Mouse (Mus musculus): ENCODE results near the gene Sh3rf3.
A peak's percentile ranks its signal among the peaks of the same experiment; 100 is the strongest.

The Sh3rf3 gene

DNA sequence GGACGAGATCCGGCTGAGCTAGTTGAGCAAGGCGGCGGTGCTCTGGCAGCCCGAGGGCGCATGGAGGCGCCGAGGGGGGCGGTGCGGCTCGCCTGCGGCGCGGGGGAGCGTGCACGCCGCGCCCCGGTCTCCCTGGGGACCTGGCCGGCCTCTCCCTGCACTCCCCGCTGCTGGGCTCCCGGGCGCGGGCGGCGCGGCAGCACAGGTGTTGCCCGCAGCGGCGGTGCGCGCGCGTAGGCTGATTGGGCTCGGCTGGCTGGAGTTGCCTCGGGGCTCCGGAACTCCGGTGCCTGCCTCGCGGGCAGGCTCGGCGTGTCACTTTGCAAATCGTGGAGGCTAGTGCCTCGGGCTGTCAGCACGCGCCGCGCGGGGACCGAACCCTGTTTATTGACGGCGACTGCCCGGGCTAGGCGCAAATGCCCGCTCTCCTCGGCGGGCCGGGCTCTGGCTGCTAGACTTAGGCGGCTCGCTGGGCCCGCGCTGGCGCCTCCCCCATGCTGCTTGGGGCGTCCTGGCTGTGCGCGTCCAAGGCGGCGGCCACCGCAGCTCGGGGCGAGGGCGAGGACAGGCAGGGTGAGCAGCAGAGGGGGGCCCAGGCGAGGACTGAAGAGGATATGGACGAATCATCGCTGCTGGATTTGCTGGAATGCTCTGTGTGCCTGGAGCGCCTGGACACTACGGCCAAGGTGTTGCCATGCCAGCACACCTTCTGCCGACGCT, at the start of gene Sh3rf3:
Sh3rf3 (plus strand) TSS at position 279 of the 720 bp plus-strand sequence.
- DNase-seq = no peak

GRCm38 (mm10) chr10:58788486-58789274, 24.5 kb upstream of the Sh3rf3 start:
- DNase-seq = no peak

- DNase-seq = no peak
Measured at GRCm38 (mm10) chr10:58797555-58797954, 15.6 kb upstream of the Sh3rf3 start.

GRCm38 (mm10) chr10:58798156-58798555, 15.0 kb upstream of the Sh3rf3 start:
- no peak for DNase-seq

GRCm38 (mm10) chr10:58800996-58801433, 12.1 kb upstream of the Sh3rf3 start:
- DNase-seq = no peak

GRCm38 (mm10) chr10:58802391-58802790, 10.8 kb upstream of the Sh3rf3 start:
- no peak for DNase-seq

DNA sequence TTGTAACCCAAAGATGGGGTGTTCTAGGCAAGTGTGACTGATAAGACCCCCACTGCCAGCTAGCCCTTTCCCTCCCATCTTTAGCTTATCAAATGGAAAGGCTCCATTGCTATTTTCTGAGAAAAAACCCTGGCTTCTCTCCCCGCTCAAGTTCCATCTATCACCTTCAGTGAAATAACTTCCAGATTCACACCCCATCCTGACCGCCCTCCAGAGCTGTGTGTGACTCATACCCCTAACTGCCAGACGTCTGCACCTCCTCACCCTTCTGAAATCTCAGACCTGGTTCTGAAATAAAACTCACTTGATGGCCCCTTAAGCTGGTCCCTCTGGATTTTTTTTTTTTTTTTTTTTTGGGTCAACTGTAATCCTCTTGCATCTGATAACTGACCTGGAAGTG, 5.2 kb upstream of the Sh3rf3 start:
- no peak for DNase-seq

- no peak for DNase-seq
Measured at GRCm38 (mm10) chr10:58810181-58810580, 3.0 kb upstream of the Sh3rf3 start.

GRCm38 (mm10) chr10:58812210-58813080, 714 bp upstream of the Sh3rf3 start:
- peak; percentile 9 to 11 for DNase-seq

- no peak for DNase-seq
Measured at GRCm38 (mm10) chr10:58813801-58814191, 637 bp downstream of the Sh3rf3 start.

DNA sequence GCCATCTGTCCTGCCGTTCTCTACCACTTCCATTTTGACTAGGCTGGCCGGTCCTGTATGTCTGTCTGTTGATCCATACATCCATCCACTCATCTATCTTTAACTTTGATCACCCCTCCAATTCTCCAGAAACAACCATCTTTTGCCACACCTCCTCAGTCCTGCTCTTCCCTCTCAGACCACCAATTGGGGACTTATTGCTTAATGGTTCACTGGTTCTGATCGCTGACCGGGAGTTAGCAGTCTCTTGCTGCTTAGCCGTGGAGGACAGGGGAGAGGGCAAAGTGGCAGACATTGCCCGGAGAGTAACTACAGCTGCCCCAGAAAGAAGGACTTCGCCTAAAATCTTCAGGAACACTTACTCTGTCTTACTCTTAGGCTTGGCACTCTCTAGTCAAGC, 1.3 kb downstream of the Sh3rf3 start:
- no peak for DNase-seq

- DNase-seq = no peak
Measured at GRCm38 (mm10) chr10:58824016-58824568, 10.9 kb downstream of the Sh3rf3 start.

GRCm38 (mm10) chr10:58829251-58830111, 16.3 kb downstream of the Sh3rf3 start:
- DNase-seq = no peak

DNA sequence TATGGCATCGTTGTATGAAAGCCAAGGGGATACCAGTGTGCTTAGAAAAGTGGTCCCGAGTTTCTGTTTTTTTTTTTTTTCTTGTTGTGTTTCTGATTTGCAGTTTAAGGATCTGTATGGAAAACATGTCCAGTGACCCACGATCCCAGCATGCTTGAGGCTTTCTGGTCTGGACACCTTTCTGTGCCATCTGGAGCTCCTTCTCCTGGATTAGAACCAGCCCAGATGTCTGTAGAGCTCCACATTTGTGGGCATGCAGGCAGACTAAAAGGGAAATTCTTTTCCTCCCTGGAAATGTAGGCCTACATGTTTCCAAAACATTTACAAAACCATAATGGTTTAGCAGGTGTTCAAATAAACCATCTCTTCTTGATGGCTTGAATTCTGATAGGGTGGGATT, 20.0 kb downstream of the Sh3rf3 start:
- DNase-seq = no peak

GRCm38 (mm10) chr10:58833741-58834178, 20.6 kb downstream of the Sh3rf3 start:
- DNase-seq = no peak

GRCm38 (mm10) chr10:58836391-58836790, 23.2 kb downstream of the Sh3rf3 start:
- DNase-seq = no peak

DNA sequence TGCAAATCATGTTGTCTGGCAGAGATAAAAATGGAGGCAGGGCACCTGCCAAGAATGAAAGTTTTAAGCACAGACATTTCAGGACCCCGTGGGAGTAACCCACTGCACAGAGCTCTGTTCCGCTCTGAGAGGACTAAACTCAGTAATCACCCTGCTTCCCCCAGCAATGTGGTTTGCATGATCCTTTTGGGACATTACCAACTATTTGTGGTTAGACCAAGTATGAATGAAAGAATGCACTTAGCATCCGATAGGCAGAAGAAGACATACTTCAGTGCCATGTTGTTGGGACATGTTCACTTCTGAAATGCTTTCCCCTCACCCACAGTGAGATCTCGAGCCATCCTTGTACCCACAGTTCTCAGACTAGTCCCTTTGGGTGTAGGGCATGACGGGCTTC, 24.3 kb downstream of the Sh3rf3 start:
- no peak for DNase-seq

DNA sequence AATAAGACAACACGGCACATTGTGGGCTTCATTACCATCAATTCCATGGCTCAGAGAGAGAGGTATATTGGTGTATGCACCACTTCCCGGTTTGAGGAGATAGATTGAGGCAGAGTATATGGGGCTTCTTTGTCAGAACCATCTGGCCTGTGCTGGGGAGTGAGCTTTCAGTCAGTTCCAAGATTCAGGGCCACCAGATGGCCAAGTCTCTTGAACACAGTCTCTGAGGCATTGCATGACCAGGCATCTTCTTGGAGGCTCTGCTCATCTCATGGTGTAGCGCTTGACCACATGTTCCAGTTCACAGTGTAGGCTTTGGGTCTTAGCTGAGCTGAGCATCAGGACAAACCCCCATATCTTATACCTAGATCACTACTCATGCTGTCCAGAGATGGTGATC, 28.8 kb downstream of the Sh3rf3 start:
- no peak for DNase-seq

DNA sequence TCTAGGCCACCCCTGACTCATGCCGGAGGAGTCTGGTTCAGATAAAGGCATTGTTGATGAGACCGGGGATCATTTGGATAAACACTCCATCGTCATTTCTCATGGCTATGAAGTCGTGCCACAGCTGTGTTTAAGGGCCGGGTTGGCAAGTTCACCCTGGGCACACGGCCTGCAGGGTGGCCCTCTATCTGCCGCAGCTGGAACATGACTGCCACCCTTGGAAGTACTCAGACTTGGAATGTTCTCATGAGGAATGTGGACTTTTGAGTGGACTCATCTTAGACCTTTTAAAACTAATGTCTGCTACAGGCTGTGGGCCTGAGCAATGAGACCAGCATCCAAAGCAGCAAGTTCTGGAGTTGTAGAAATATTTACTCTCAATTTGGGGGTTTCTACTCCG, 29.9 kb downstream of the Sh3rf3 start:
- no peak for DNase-seq

- no peak for DNase-seq
Measured at GRCm38 (mm10) chr10:58848127-58848526, 35.0 kb downstream of the Sh3rf3 start.

DNA sequence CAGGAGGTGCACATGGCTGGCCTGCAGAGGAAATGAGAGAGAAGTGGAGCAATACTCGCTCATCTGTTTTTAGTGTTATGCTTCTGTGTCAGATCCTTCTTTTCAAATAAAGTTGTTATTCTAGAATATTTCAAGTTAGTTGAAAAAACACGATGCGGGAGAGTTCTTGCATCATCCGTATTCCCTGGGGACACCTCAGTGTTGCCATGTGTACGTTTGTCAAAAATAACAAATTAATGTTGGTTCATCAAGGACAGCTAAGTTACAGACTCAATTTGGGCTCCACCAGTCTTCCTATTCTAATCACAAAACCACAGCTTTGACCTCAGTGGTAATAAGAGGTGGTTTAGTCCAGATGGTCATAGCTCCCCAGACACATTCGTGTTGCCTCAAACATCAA, 35.4 kb downstream of the Sh3rf3 start:
- DNase-seq = no peak
